Mouse (Mus musculus) lung, adult 2 months (tissue): Measurements from ENCODE around the gene Fras1.

Source experiments
- CTCF ChIP-seq: fragments of 200-500 bp; IDR thresholded peaks from 2 replicates; pipeline ENCODE4 v1.5.1; 2011; ENCODE audit warnings: mild to moderate bottlenecking, low read length, control low read depth; ENCODE audit not compliant: insufficient read depth
- POLR2A ChIP-seq: fragments of 200-500 bp; IDR thresholded peaks from 2 replicates; pipeline ENCODE4 v1.6.1; 2011; ENCODE audit warnings: low read depth, mild to moderate bottlenecking, control low read depth, low read length, borderline replicate concordance; ENCODE audit errors: extremely low read depth

- TF ChIP-seq POLR2A (no peak), CTCF (no peak)
Observed at GRCm38 (mm10) chr5:96698972-96699371, 325.2 kb downstream of the Fras1 start.
